Mouse (Mus musculus) induced T-regulatory cell, adult 2 months (primary cell): ENCODE results near the gene Olfr338.
"Not testable (repeated sequence)": the region's sequence is repeated elsewhere in the genome, so short reads cannot be mapped to it uniquely, and the experiment has no call there.

Experiments used
- DNase-seq: peaks from one replicate; pipeline ENCODE4 v3.0.0-alpha.2; 2012; ENCODE audit warnings: low read depth

The Olfr338 gene

GRCm38 (mm10) chr2:36373219-36373618 lies at the start of gene Olfr338:
Olfr338 (plus strand) TSS chr2:36373519.
- DNase-seq = no peak

DNA sequence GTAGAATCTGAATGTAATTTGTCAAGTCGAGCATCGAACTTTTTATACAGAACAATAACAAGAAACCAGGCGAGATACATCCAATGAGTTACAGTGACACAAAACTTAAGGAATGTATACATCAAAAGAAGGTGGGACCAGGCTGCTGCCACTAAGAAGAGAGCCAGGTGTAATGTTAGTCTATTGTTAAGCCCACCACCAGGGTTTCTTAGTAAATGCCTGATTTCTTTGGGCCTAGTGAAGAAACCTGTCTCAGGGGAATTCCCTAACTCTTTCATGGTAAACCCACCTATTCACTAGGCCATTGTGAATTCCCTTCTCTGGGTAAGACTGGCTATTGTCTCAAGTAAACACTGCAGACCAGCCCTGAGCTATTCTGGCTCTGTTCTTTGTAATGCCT lies 41.9 kb downstream of the Olfr338 start:
- not testable (repeated sequence) for DNase-seq

GRCm38 (mm10) chr2:36415591-36415990 lies 42.3 kb downstream of the Olfr338 start:
- DNase-seq = not testable (repeated sequence)

- no peak for DNase-seq
These were observed 45.3 kb downstream of the Olfr338 start, which contains the start of gene Olfr339 for GRCm38 (mm10) chr2:36418647-36419046. Olfr339 (plus strand) TSS chr2:36418947.
